Mouse (Mus musculus) MEL (cell line): ENCODE measurements at regions not wholly inside any gene's neighbourhood (a gene's known extent, or its start where the extent isn't known, plus 50 kb on each side); places are given as distances from the start of the nearest gene placed in this dataset.

Source experiments
- DNase-seq: peaks from one replicate; pipeline ENCODE4 v3.0.0; 2011; ENCODE audit warnings: low read depth, low spot score
- H3K27ac ChIP-seq: 2 replicates; pipeline ENCODE4 v1.5.1; 2012; ENCODE audit warnings: low read depth, mild to moderate bottlenecking, control low read depth, low read length, moderate library complexity; ENCODE audit not compliant: control insufficient read depth
- H3K27me3 ChIP-seq, 2 experiments: fragments of 150-350 bp in 1 of 2; sonication (generic) in 1 of 2; 2 replicates each; pipeline ENCODE4 v1.6.1; 2012; ENCODE audit warnings: low read length in 2 of 2, mild to moderate bottlenecking in 2 of 2, improper control_type of control experiment in 1 of 2, moderate library complexity in 1 of 2; ENCODE audit not compliant: insufficient read depth in 2 of 2, control insufficient read depth in 1 of 2
- H3K36me3 ChIP-seq, 2 experiments: 2 replicates each; pipeline ENCODE4 v1.6.1; 2012 to 2014; ENCODE audit warnings: low read length in 2 of 2, improper control_type of control experiment in 1 of 2, inconsistent platforms in 1 of 2, mild to moderate bottlenecking in 1 of 2; ENCODE audit not compliant: insufficient read depth in 2 of 2, control insufficient read depth in 1 of 2
- H3K4me1 ChIP-seq, 2 experiments: fragments of 150-350 bp in 1 of 2; sonication (generic) in 1 of 2; 2 replicates each; pipeline ENCODE4 v1.6.1; 2012; ENCODE audit warnings: low read length in 2 of 2, improper control_type of control experiment in 1 of 2, mild to moderate bottlenecking in 1 of 2; ENCODE audit not compliant: insufficient read depth in 2 of 2, control insufficient read depth in 1 of 2
- H3K4me3 ChIP-seq, 2 experiments: fragments of 150-350 bp in 1 of 2; sonication (generic) in 1 of 2; 2 replicates each; pipeline ENCODE4 v1.5.1; 2012; ENCODE audit warnings: low read depth in 2 of 2, low read length in 2 of 2, mild to moderate bottlenecking in 2 of 2, moderate library complexity in 2 of 2, control low read depth in 1 of 2, improper control_type of control experiment in 1 of 2; ENCODE audit not compliant: control insufficient read depth in 1 of 2, insufficient read depth in 1 of 2
- H3K79me2 ChIP-seq: 2 replicates; pipeline ENCODE4 v1.6.1; 2012; ENCODE audit warnings: mild to moderate bottlenecking, low read length, moderate library complexity; ENCODE audit not compliant: control insufficient read depth, poor library complexity, insufficient read depth
- H3K9ac ChIP-seq: 2 replicates; pipeline ENCODE4 v1.6.1; 2012; ENCODE audit warnings: low read depth, mild to moderate bottlenecking, control low read depth, low read length, moderate library complexity; ENCODE audit not compliant: control insufficient read depth, poor library complexity, severe bottlenecking
- H3K9me3 ChIP-seq: fragments of 150-350 bp; sonication (generic); replicated peaks from 2 replicates; pipeline ENCODE4 v1.6.1; 2012; ENCODE audit warnings: mild to moderate bottlenecking, low read length, improper control_type of control experiment, moderate library complexity; ENCODE audit not compliant: insufficient read depth
- MAFK ChIP-seq: IDR thresholded peaks from 2 replicates; pipeline ENCODE4 v1.6.1; 2011; ENCODE audit warnings: low read depth, mild to moderate bottlenecking, low read length, improper control_type of control experiment, borderline replicate concordance
- USF2 ChIP-seq, 2 experiments: IDR thresholded peaks; 2 replicates each; pipeline ENCODE4 v1.6.1; 2011 to 2012; ENCODE audit warnings: improper control_type of control experiment in 2 of 2, low read length in 2 of 2, borderline replicate concordance in 1 of 2, inconsistent platforms in 1 of 2, low read depth in 1 of 2, mild to moderate bottlenecking in 1 of 2; ENCODE audit not compliant: insufficient read depth in 1 of 2

GRCm38 (mm10) chrX:137359140-137359539, 211.3 kb upstream of the Il1rapl2 start:
- Histone ChIP-seq H3K27me3 (no peaks in the 10 kb centered on the region), H3K4me3 (no peak overlapping the region), H3K27ac (no peak overlapping the region), H3K4me1 (no peaks in the 10 kb centered on the region), H3K9ac (no peak overlapping the region), H3K9me3 (no peaks in the 10 kb centered on the region), H3K79me2 (no peaks in the 10 kb centered on the region), H3K36me3 (no peaks in the 10 kb centered on the region)
- no peak for DNase-seq
- no peak for TF ChIP-seq USF2 (IDR thresholded peaks at IDR 0.05; ENCODE audit: borderline replicate concordance in 1 of 2, insufficient read depth in 1 of 2, low read depth in 1 of 2, low read length in 2 of 2)
- peak; percentile 88 for TF ChIP-seq MAFK
